Mouse (Mus musculus) MEL (cell line): ENCODE measurements around the gene Hnrnph1. TPM values are rescaled to one million over a fixed set of nuclear protein-coding genes. Genes with fewer than 3 reads are reported as not detected.

Experiments
- DNase-seq: peaks from one replicate; pipeline ENCODE4 v3.0.0; 2011; ENCODE audit warnings: low read depth, low spot score
- H3K27ac ChIP-seq: 2 replicates; pipeline ENCODE4 v1.5.1; 2012; ENCODE audit warnings: low read depth, mild to moderate bottlenecking, control low read depth, low read length, moderate library complexity; ENCODE audit not compliant: control insufficient read depth
- H3K27me3 ChIP-seq, 2 experiments: fragments of 150-350 bp in 1 of 2; sonication (generic) in 1 of 2; 2 replicates each; pipeline ENCODE4 v1.6.1; 2012; ENCODE audit warnings: low read length in 2 of 2, mild to moderate bottlenecking in 2 of 2, improper control_type of control experiment in 1 of 2, moderate library complexity in 1 of 2; ENCODE audit not compliant: insufficient read depth in 2 of 2, control insufficient read depth in 1 of 2
- H3K36me3 ChIP-seq, 2 experiments: 2 replicates each; pipeline ENCODE4 v1.6.1; 2012 to 2014; ENCODE audit warnings: low read length in 2 of 2, improper control_type of control experiment in 1 of 2, inconsistent platforms in 1 of 2, mild to moderate bottlenecking in 1 of 2; ENCODE audit not compliant: insufficient read depth in 2 of 2, control insufficient read depth in 1 of 2
- H3K4me1 ChIP-seq, 2 experiments: fragments of 150-350 bp in 1 of 2; sonication (generic) in 1 of 2; 2 replicates each; pipeline ENCODE4 v1.6.1; 2012; ENCODE audit warnings: low read length in 2 of 2, improper control_type of control experiment in 1 of 2, mild to moderate bottlenecking in 1 of 2; ENCODE audit not compliant: insufficient read depth in 2 of 2, control insufficient read depth in 1 of 2
- H3K4me3 ChIP-seq, 2 experiments: fragments of 150-350 bp in 1 of 2; sonication (generic) in 1 of 2; 2 replicates each; pipeline ENCODE4 v1.5.1; 2012; ENCODE audit warnings: low read depth in 2 of 2, low read length in 2 of 2, mild to moderate bottlenecking in 2 of 2, moderate library complexity in 2 of 2, control low read depth in 1 of 2, improper control_type of control experiment in 1 of 2; ENCODE audit not compliant: control insufficient read depth in 1 of 2, insufficient read depth in 1 of 2
- H3K79me2 ChIP-seq: 2 replicates; pipeline ENCODE4 v1.6.1; 2012; ENCODE audit warnings: mild to moderate bottlenecking, low read length, moderate library complexity; ENCODE audit not compliant: control insufficient read depth, poor library complexity, insufficient read depth
- H3K9ac ChIP-seq: 2 replicates; pipeline ENCODE4 v1.6.1; 2012; ENCODE audit warnings: low read depth, mild to moderate bottlenecking, control low read depth, low read length, moderate library complexity; ENCODE audit not compliant: control insufficient read depth, poor library complexity, severe bottlenecking
- H3K9me3 ChIP-seq: fragments of 150-350 bp; sonication (generic); replicated peaks from 2 replicates; pipeline ENCODE4 v1.6.1; 2012; ENCODE audit warnings: mild to moderate bottlenecking, low read length, improper control_type of control experiment, moderate library complexity; ENCODE audit not compliant: insufficient read depth
- BHLHE40 ChIP-seq: IDR thresholded peaks from 2 replicates; pipeline ENCODE4 v1.6.1; 2012; ENCODE audit warnings: low read depth, mild to moderate bottlenecking, inconsistent platforms, low read length, improper control_type of control experiment, borderline replicate concordance
- CTCF ChIP-seq, 3 experiments: IDR thresholded peaks in 2 of 3; conservative IDR thresholded peaks in 1 of 3; 2 replicates each; pipeline ENCODE4 v1.5.1; 2011 to 2012; ENCODE audit warnings: low read length in 3 of 3, low read depth in 2 of 3, mild to moderate bottlenecking in 2 of 3, improper control_type of control experiment in 1 of 3, inconsistent platforms in 1 of 3, mixed read lengths in 1 of 3, moderate library complexity in 1 of 3; ENCODE audit not compliant: control insufficient read depth in 1 of 3, insufficient read depth in 1 of 3, poor library complexity in 1 of 3, severe bottlenecking in 1 of 3
- E2F4 ChIP-seq: IDR thresholded peaks from 2 replicates; pipeline ENCODE4 v1.6.1; 2011; ENCODE audit warnings: low read depth, low read length, improper control_type of control experiment, borderline replicate concordance
- ELF1 ChIP-seq: IDR thresholded peaks from 2 replicates; pipeline ENCODE4 v1.6.1; 2014; ENCODE audit warnings: low read depth, mild to moderate bottlenecking, inconsistent platforms, low read length, improper control_type of control experiment, moderate library complexity
- ETS1 ChIP-seq: IDR thresholded peaks from 2 replicates; pipeline ENCODE4 v1.6.1; 2012; ENCODE audit warnings: low read depth, mild to moderate bottlenecking, inconsistent platforms, low read length, improper control_type of control experiment, moderate library complexity
- GABPA ChIP-seq: IDR thresholded peaks from 2 replicates; pipeline ENCODE4 v1.6.1; 2012; ENCODE audit warnings: low read depth, mild to moderate bottlenecking, inconsistent platforms, low read length, improper control_type of control experiment, moderate library complexity
- GATA1 ChIP-seq: IDR thresholded peaks from 2 replicates; pipeline ENCODE4 v1.6.1; 2011; ENCODE audit warnings: low read depth, low read length, improper control_type of control experiment
- HCFC1 ChIP-seq: IDR thresholded peaks from 2 replicates; pipeline ENCODE4 v1.6.1; 2012; ENCODE audit warnings: low read depth, mild to moderate bottlenecking, inconsistent platforms, low read length, improper control_type of control experiment, moderate library complexity
- JUND ChIP-seq: IDR thresholded peaks from 2 replicates; pipeline ENCODE4 v1.6.1; 2011; ENCODE audit warnings: low read depth, mild to moderate bottlenecking, improper control_type of control experiment, low read length
- MAFK ChIP-seq: IDR thresholded peaks from 2 replicates; pipeline ENCODE4 v1.6.1; 2011; ENCODE audit warnings: low read depth, mild to moderate bottlenecking, low read length, improper control_type of control experiment, borderline replicate concordance
- MAX ChIP-seq: IDR thresholded peaks from 2 replicates; pipeline ENCODE4 v1.6.1; 2011; ENCODE audit warnings: low read length, improper control_type of control experiment
- MAZ ChIP-seq: IDR thresholded peaks from 2 replicates; pipeline ENCODE4 v1.6.1; 2012; ENCODE audit warnings: low read depth, mild to moderate bottlenecking, inconsistent platforms, low read length, improper control_type of control experiment
- MXI1 ChIP-seq: IDR thresholded peaks from 2 replicates; pipeline ENCODE4 v1.6.1; 2011; ENCODE audit warnings: mild to moderate bottlenecking, low read depth, low read length, improper control_type of control experiment
- NRF1 ChIP-seq: IDR thresholded peaks from 2 replicates; pipeline ENCODE4 v1.6.1; 2014; ENCODE audit warnings: low read depth, mild to moderate bottlenecking, inconsistent platforms, low read length, improper control_type of control experiment, moderate library complexity; ENCODE audit not compliant: poor library complexity, insufficient read depth, severe bottlenecking
- POLR2A ChIP-seq, 2 experiments: IDR thresholded peaks; 2 replicates each; pipeline ENCODE4 v1.6.1; 2011 to 2012; ENCODE audit warnings: low read length in 2 of 2, mild to moderate bottlenecking in 2 of 2, control low read depth in 1 of 2, improper control_type of control experiment in 1 of 2, low read depth in 1 of 2, moderate library complexity in 1 of 2; ENCODE audit not compliant: control insufficient read depth in 1 of 2, insufficient read depth in 1 of 2, poor library complexity in 1 of 2
- POLR2AphosphoS2 ChIP-seq: IDR thresholded peaks from 2 replicates; pipeline ENCODE4 v1.6.1; 2011; ENCODE audit warnings: low read length, improper control_type of control experiment
- POLR2AphosphoS5 ChIP-seq: IDR thresholded peaks from 2 replicates; pipeline ENCODE4 v1.6.1; 2012; ENCODE audit warnings: low read depth, borderline replicate concordance, mild to moderate bottlenecking, inconsistent platforms, low read length, moderate library complexity, mixed read lengths
- RCOR1 ChIP-seq: IDR thresholded peaks from 2 replicates; pipeline ENCODE4 v1.6.1; 2012; ENCODE audit warnings: low read depth, mild to moderate bottlenecking, inconsistent platforms, low read length, improper control_type of control experiment
- SIN3A ChIP-seq: IDR thresholded peaks from 2 replicates; pipeline ENCODE4 v1.6.1; 2012; ENCODE audit warnings: low read length, improper control_type of control experiment, inconsistent platforms
- SMC3 ChIP-seq: IDR thresholded peaks from 2 replicates; pipeline ENCODE4 v1.6.1; 2011; ENCODE audit warnings: low read depth, low read length, improper control_type of control experiment
- TAL1 ChIP-seq: IDR thresholded peaks from 2 replicates; pipeline ENCODE4 v1.6.1; 2012; ENCODE audit warnings: mild to moderate bottlenecking, inconsistent platforms, low read length, moderate library complexity, mixed read lengths
- TBP ChIP-seq: IDR thresholded peaks from 2 replicates; pipeline ENCODE4 v1.8.0; 2011; ENCODE audit warnings: low read depth, low read length, improper control_type of control experiment
- TCF12 ChIP-seq: IDR thresholded peaks from 2 replicates; pipeline ENCODE4 v1.6.1; 2014; ENCODE audit warnings: low read depth, mild to moderate bottlenecking, inconsistent platforms, low read length, improper control_type of control experiment, moderate library complexity
- UBTF ChIP-seq: IDR thresholded peaks from 2 replicates; pipeline ENCODE4 v1.6.1; 2012; ENCODE audit warnings: low read depth, mild to moderate bottlenecking, inconsistent platforms, low read length, improper control_type of control experiment, moderate library complexity, borderline replicate concordance; ENCODE audit not compliant: insufficient read depth
- USF1 ChIP-seq: IDR thresholded peaks from 2 replicates; pipeline ENCODE4 v1.6.1; 2014; ENCODE audit warnings: low read depth, mild to moderate bottlenecking, inconsistent platforms, low read length, improper control_type of control experiment, moderate library complexity
- USF2 ChIP-seq, 2 experiments: IDR thresholded peaks; 2 replicates each; pipeline ENCODE4 v1.6.1; 2011 to 2012; ENCODE audit warnings: improper control_type of control experiment in 2 of 2, low read length in 2 of 2, borderline replicate concordance in 1 of 2, inconsistent platforms in 1 of 2, low read depth in 1 of 2, mild to moderate bottlenecking in 1 of 2; ENCODE audit not compliant: insufficient read depth in 1 of 2
- ZC3H11A ChIP-seq: IDR thresholded peaks from 2 replicates; pipeline ENCODE4 v1.6.1; 2012; ENCODE audit warnings: low read depth, mild to moderate bottlenecking, inconsistent platforms, low read length, improper control_type of control experiment
- ZKSCAN1 ChIP-seq: IDR thresholded peaks from 2 replicates; pipeline ENCODE4 v1.6.1; 2012; ENCODE audit warnings: low read depth, mild to moderate bottlenecking, inconsistent platforms, low read length, improper control_type of control experiment, moderate library complexity
- ZNF384 ChIP-seq: IDR thresholded peaks from 2 replicates; pipeline ENCODE4 v1.6.1; 2012; ENCODE audit warnings: low read depth, mild to moderate bottlenecking, inconsistent platforms, low read length, improper control_type of control experiment
- polyA plus RNA-seq, 2 experiments: library from polyadenylated mRNA; stranded (reverse) in 1 of 2; unstranded in 1 of 2; fragments of >175 nt in 1 of 2; fragments of >200 nt in 1 of 2; gene quantifications; 2 replicates each; pipeline versions ENCODE4 v1.2.1 to v1.2.4; 2012; ENCODE audit warnings: low replicate concordance in 2 of 2, low read depth in 1 of 2; ENCODE audit not compliant: insufficient read length in 2 of 2, insufficient read depth in 1 of 2, missing spikeins in 1 of 2
- total RNA-seq: library from RNA; depleted of rRNA; stranded (reverse); fragments of 300-350 nt; gene quantifications from 2 replicates; pipeline ENCODE4 v1.2.3, GENCODE M21; 2012

Gene Hnrnph1
- total and polyA plus RNA-seq, 3 experiments = 227 to 552 (median 425) TPM

GRCm38 (mm10) chr11:50430277-50431133 lies 53.7 kb downstream of the Hnrnph1 start, which contains the start of gene Rufy1 (continued):
- 0 out of 2 replicates have a peak, but pooled peaks have one; percentile 71 for TF ChIP-seq E2F4
- no peak for TF ChIP-seq POLR2AphosphoS2
- TF ChIP-seq SMC3 = no peak
- TF ChIP-seq ZC3H11A = no peak
- TF ChIP-seq TBP = peak; percentile 41; the same call in 1 of the 2 replicates
- peak; percentile 91 for TF ChIP-seq MAX

GRCm38 (mm10) chr11:50431134-50432068 lies 54.6 kb downstream of the Hnrnph1 start:
- Histone ChIP-seq H3K36me3 (peaks cover 0 to 11% of the 10 kb centered on the region in 2 experiments; a peak in 2 of 4 replicates), H3K4me3 (peak overlapping the region; percentile 68 to 88), H3K9me3 (no peaks in the 10 kb centered on the region), H3K4me1 (peaks cover 7 to 10% of the 10 kb centered on the region in 2 experiments), H3K9ac (peak overlapping the region; percentile 94), H3K27me3 (no peaks in the 10 kb centered on the region), H3K27ac (peak overlapping the region; percentile 94), H3K79me2 (peaks cover 7% of the 10 kb centered on the region; the same call in 1 of the 2 replicates)
- peak; percentile 89 for DNase-seq
- TF ChIP-seq SIN3A (peak; percentile 65), BHLHE40 (peak; percentile 96; the same call in 1 of the 2 replicates), GABPA (no peak), ETS1 (0 out of 2 replicates have a peak, but pooled peaks have one; percentile 69), RCOR1 (no peak; the same call in 1 of the 2 replicates), MXI1 (peak; percentile 76), E2F4 (no peak), CTCF (IDR thresholded peaks at IDR 0.05 in 2 of 3, conservative IDR thresholded peaks at IDR 0.05 in 1 of 3; ENCODE audit: control insufficient read depth in 1 of 3, insufficient read depth in 1 of 3, low read depth in 2 of 3, low read length in 3 of 3, poor library complexity in 1 of 3, severe bottlenecking in 1 of 3) (0 out of 6 replicates have a peak, but pooled peaks of 1 of the 3 experiments have one; percentile 1), NRF1 (peak; percentile 60), POLR2AphosphoS2 (peak; percentile 52; the same call in 1 of the 2 replicates), UBTF (0 out of 2 replicates have a peak, but pooled peaks have one; percentile 26), POLR2A (IDR thresholded peaks at IDR 0.05; ENCODE audit: control insufficient read depth in 1 of 2, insufficient read depth in 1 of 2, low read depth in 1 of 2, low read length in 2 of 2, poor library complexity in 1 of 2) (peak; percentile 32 to 68), USF2 (IDR thresholded peaks at IDR 0.05; ENCODE audit: borderline replicate concordance in 1 of 2, insufficient read depth in 1 of 2, low read depth in 1 of 2, low read length in 2 of 2) (no peak), TCF12 (peak; percentile 66), TAL1 (no peak), POLR2AphosphoS5 (no peak), USF1 (0 out of 2 replicates have a peak, but pooled peaks have one; percentile 4), ELF1 (0 out of 2 replicates have a peak, but pooled peaks have one; percentile 15), HCFC1 (no peak; the same call in none of the 2 replicates), JUND (no peak), TBP (peak; percentile 81), GATA1 (no peak), ZNF384 (peak; percentile 50; the same call in 1 of the 2 replicates), MAFK (no peak), MAZ (no peak; the same call in 1 of the 2 replicates), ZKSCAN1 (no peak)
